Mouse (Mus musculus) embryonic facial prominence, embryonic 11.5 days (tissue): Measurements from ENCODE around the gene Lcor. TPM values are rescaled to one million over a fixed set of nuclear protein-coding genes. Genes with fewer than 3 reads are reported as not detected.

Experiments
- ATAC-seq: fragments of 200-750 bp; cut with Nextera tagmentation; replicated peaks from 2 replicates; pipeline ENCODE4 v1.8.0; 2017; ENCODE audit warnings: low read depth; ENCODE audit not compliant: insufficient number of reproducible peaks, low FRiP score, low TSS enrichment
- DNase-seq: peaks from one replicate; pipeline ENCODE4 v3.0.0-alpha.2; 2015; ENCODE audit warnings: low spot score
- H3K27ac ChIP-seq: fragments of 300-500 bp; sonication (generic); replicated peaks from 2 replicates; pipeline ENCODE4 v1.5.1; 2014; ENCODE audit warnings: mild to moderate bottlenecking, low read depth, low read length, control low read depth
- H3K27me3 ChIP-seq: fragments of 300-500 bp; sonication (generic); 2 replicates; pipeline ENCODE4 v1.6.1; 2014; ENCODE audit warnings: mild to moderate bottlenecking, low read length, moderate library complexity, mixed read lengths; ENCODE audit not compliant: control insufficient read depth, insufficient read depth
- H3K36me3 ChIP-seq: fragments of 300-500 bp; sonication (generic); replicated peaks from 2 replicates; pipeline ENCODE4 v1.6.1; 2014; ENCODE audit warnings: low read depth, mild to moderate bottlenecking, low read length, moderate library complexity, mixed read lengths; ENCODE audit not compliant: control insufficient read depth, insufficient read depth
- H3K4me1 ChIP-seq: fragments of 300-500 bp; sonication (generic); 2 replicates; pipeline ENCODE4 v1.6.1; 2014; ENCODE audit warnings: low read length, mixed read lengths; ENCODE audit not compliant: control insufficient read depth, insufficient read depth
- H3K4me2 ChIP-seq: fragments of 300-500 bp; sonication (generic); 2 replicates; pipeline ENCODE4 v1.6.1; 2014; ENCODE audit warnings: low read depth, mild to moderate bottlenecking, control low read depth, low read length, moderate library complexity
- H3K4me3 ChIP-seq: fragments of 300-500 bp; sonication (generic); 2 replicates; pipeline ENCODE4 v1.5.1; 2014; ENCODE audit warnings: low read depth, low read length, control low read depth
- H3K9ac ChIP-seq: fragments of 300-500 bp; sonication (generic); replicated peaks from 2 replicates; pipeline ENCODE4 v1.6.1; 2014; ENCODE audit warnings: mild to moderate bottlenecking, control low read depth, low read length
- H3K9me3 ChIP-seq: fragments of 300-500 bp; sonication (generic); replicated peaks from 2 replicates; pipeline ENCODE4 v1.6.1; 2016; ENCODE audit warnings: mild to moderate bottlenecking, low read length, inconsistent platforms, mixed read lengths; ENCODE audit not compliant: control insufficient read depth
- WGBS: fragments of 180-500 bp; shearing (Covaris S2); extraction: QIAGEN DNeasy Blood & Tissue Kit; methylation state at CpG from one replicate; pipeline ENCODE4 v1.1.7; 2014; 5-methylcytosine and 5-hydroxymethylcytosine counted together
- polyA plus RNA-seq: library from polyadenylated mRNA; unstranded; fragments of >200 nt; fragmentation: Nextera tagmentation; extraction: Ambion mirVana; gene quantifications from 2 replicates; pipeline ENCODE4 v1.2.1, GENCODE M21; 2014

Lcor gene
- polyA plus RNA-seq, 1 experiment from 2014 or later, result 15.4 TPM

DNA sequence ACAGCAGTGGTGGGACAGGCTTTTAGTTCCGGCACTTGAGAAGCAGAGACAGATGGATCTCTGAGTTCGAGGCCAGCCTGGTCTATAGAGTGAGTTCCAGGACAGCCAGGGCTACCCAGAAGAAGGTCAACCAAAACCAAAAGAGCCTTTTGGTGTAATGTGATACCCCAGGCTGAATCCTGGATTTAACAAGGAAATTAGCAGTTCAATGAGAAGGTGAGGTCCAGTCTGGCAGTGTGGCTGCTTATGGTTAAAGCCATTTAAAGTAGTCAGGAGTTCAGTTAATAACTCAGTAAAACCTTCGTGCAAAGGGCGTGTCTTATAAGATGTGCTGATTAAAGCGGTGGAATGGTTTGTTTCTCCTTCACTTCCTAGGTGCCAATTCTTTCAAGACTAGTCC is 25.3 kb upstream of the Lcor start:
- Histone ChIP-seq H3K27me3 (no peaks in the 10 kb centered on the region), H3K9me3 (no peaks in the 10 kb centered on the region), H3K27ac (no peak overlapping the region), H3K36me3 (no peaks in the 10 kb centered on the region), H3K4me1 (no peaks in the 10 kb centered on the region), H3K4me2 (no peak overlapping the region), H3K4me3 (no peak overlapping the region), H3K9ac (no peak overlapping the region)
- 82% methylated on average over 5 of the region's 5 CpGs for WGBS
- DNase-seq (no peak), ATAC-seq (no peak)

DNA sequence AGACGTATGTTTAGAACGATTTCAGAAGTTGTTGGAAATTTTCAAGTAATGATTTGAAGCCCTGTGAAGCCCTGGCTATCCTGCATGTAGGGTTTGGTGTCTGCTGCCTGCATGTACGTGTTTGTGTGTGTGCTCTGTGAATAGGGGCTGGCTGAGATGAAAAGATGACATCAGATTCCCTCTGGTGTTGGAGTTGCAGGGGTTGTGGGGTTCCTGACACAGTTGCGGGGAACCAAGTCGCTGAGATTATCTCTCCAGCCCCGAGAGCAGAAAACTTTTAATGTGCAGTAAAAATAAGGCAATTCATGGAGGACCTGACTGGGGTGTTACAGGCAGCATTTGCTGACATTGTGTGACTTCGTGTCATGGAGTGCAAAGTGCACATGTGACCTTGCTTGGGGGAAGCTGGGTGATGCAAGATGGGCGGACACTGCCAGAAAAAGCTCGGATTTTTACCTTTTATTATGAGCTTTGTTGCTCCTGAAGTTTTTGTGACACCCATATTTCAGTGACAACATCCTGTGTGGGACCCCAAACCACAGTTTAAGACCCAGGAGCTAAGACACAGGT is 20.2 kb upstream of the Lcor start:
- H3K9me3 ChIP-seq, result no peaks in the 10 kb centered on the region
- H3K27ac ChIP-seq, result no peak overlapping the region
- H3K4me3 ChIP-seq, result no peak overlapping the region
- H3K9ac ChIP-seq, result no peak overlapping the region
- no peaks in the 10 kb centered on the region for H3K27me3 ChIP-seq
- H3K4me1 ChIP-seq, result no peaks in the 10 kb centered on the region
- no peak overlapping the region for H3K4me2 ChIP-seq
- no peaks in the 10 kb centered on the region for H3K36me3 ChIP-seq
- no peak for ATAC-seq
- no peak for DNase-seq
- WGBS, result 79% methylated on average over 9 of the region's 9 CpGs

DNA sequence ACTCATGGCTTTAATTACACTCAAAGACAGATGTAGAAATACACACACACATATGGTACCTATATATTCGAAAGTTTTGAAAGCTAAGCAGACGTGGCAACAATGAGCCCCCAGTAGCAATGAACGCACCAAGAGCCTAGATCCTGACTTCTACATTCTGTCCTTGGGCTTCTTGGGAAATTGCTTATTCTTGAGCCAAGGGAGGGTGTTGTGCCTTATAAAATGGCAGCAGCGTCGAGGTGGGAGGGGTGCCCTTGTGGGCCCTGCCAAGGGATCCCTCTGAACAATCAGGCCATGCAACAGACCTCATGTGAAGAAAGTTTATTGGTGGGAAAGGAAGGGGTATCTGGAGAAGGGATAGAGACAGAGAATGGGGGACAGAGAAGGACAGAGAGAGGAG is 18.6 kb upstream of the Lcor start:
- H3K27ac ChIP-seq, result no peak overlapping the region
- H3K9ac ChIP-seq, result no peak overlapping the region
- H3K36me3 ChIP-seq, result no peaks in the 10 kb centered on the region
- no peak overlapping the region for H3K4me2 ChIP-seq
- DNase-seq (no peak), ATAC-seq (no peak)
- 83% methylated on average over 5 of the region's 5 CpGs for WGBS
- H3K4me1 ChIP-seq, result no peaks in the 10 kb centered on the region
- no peak overlapping the region for H3K4me3 ChIP-seq
- no peaks in the 10 kb centered on the region for H3K27me3 ChIP-seq
- H3K9me3 ChIP-seq, result no peaks in the 10 kb centered on the region

DNA sequence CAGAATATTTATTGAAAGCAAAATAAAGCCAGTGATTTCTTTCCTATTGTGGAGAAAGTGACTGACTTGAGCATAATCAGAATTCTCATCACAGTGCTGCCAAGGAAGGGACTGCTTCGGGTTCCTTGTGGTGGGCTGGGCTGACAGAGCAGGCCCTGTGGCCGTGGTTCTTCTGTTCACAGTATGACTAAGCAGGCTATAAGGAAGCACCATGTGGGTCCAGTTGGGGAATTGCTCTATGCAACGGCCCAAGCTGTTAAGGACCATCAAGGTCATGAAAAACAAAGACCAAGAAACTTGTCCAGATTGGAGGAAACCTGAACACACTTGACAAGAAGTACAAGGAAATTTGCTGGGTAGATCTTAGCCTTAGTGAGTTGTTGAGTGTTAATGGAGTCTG is 16.0 kb upstream of the Lcor start:
- no peaks in the 10 kb centered on the region for H3K36me3 ChIP-seq
- no peaks in the 10 kb centered on the region for H3K4me1 ChIP-seq
- H3K4me3 ChIP-seq, result no peak overlapping the region
- WGBS, result 86% methylated on average over 3 of the region's 3 CpGs
- no peak overlapping the region for H3K27ac ChIP-seq
- no peaks in the 10 kb centered on the region for H3K9me3 ChIP-seq
- no peak for DNase-seq
- no peak overlapping the region for H3K9ac ChIP-seq
- no peaks in the 10 kb centered on the region for H3K27me3 ChIP-seq
- no peak overlapping the region for H3K4me2 ChIP-seq
- ATAC-seq, result no peak

DNA sequence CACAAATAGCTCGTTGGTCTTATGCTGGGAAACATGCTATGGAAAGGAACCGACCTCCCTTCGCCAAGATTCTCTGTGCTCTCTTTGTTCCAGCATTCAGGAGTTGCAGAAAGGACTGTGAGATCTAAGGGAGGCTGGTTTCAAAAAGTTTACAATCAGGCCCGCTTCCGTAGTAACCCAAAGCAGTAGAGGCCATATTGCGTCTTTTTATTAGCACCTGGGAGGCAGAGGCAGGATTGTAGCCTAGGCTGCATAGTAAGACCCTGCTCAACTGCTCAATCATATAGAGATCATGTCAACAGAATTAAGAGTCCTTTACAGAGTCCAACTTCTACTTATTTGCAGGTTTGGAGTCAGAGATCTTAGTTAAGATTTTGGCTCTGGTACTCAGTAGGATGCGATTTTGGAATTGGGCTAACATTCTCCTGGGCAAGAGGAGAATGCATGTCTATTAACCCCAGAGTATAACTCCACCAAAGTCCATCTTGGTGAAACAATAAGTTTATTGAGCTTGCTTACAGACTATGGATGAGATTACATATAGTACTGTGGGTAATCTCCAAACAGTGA is 8.8 kb upstream of the Lcor start:
- Histone ChIP-seq H3K4me2 (no peak overlapping the region), H3K27ac (no peak overlapping the region), H3K36me3 (no peaks in the 10 kb centered on the region), H3K9me3 (no peaks in the 10 kb centered on the region), H3K4me3 (no peak overlapping the region), H3K27me3 (no peaks in the 10 kb centered on the region), H3K9ac (no peak overlapping the region), H3K4me1 (no peaks in the 10 kb centered on the region)
- DNase-seq (no peak), ATAC-seq (no peak)
- 91% methylated on average over 7 of the region's 7 CpGs for WGBS

DNA sequence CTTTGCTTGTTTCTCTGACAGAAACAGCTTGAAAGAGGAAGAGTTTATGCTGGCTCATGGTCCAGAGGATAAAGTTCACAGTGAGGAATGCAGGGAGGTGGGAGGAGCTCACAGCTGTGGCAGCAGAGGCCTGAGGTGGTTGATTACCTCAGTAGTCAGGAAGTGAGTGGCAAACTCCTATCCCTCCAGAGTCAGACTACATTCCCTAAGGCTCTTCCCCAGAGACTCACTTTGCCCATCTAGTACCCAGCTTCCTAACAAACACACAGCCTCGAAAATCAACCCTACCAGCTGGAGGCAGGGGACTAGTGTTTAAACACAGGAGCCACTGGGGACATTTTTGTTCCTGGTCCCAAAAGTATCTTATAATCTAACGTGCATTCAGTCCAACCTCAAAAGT is 7.5 kb upstream of the Lcor start:
- no peak overlapping the region for H3K9ac ChIP-seq
- DNase-seq, result peak; percentile 18
- no peak for ATAC-seq
- no peaks in the 10 kb centered on the region for H3K9me3 ChIP-seq
- H3K27ac ChIP-seq, result no peak overlapping the region
- H3K27me3 ChIP-seq, result no peaks in the 10 kb centered on the region
- no peaks in the 10 kb centered on the region for H3K4me1 ChIP-seq
- 46% methylated on average over 2 of the region's 2 CpGs for WGBS
- no peak overlapping the region for H3K4me3 ChIP-seq
- H3K4me2 ChIP-seq, result no peak overlapping the region
- no peaks in the 10 kb centered on the region for H3K36me3 ChIP-seq

DNA sequence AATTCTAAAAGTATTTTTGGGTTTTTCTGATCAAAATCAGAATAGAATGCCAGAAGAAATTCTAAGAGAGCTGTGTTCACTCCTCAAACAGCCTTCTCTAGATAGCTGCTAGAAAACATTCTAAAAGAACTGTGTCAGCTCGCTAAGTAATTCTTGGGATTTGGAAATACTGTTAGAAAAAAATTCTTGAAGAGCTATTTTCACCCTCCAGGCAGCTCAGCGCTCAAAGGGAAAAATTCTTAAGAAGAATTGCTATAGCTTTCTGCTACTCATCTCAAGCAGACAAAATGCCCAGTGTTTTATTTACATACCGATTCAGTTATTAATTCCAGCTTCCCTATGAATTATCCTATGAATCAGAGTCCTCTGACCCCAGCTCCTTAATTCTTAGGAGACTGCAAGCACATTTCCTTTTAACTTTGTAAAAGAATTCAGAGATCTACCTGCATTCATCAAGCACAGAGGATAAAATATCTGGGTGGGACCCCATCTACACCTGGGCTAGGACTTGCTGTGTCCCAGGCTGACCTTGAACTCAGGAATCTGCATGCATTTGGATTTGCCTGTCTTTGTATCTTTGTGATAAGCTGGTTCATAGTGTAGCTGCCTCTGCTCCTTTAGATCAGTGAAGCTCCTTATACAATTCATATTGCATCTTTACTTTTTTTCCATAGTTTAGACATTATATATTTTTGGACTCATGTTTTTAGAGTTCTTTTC is 5.7 kb upstream of the Lcor start:
- DNase-seq (no peak), ATAC-seq (no peak)
- H3K4me2 ChIP-seq, result no peak overlapping the region
- no peaks in the 10 kb centered on the region; the same call in 1 of the 2 replicates for H3K4me1 ChIP-seq
- no peaks in the 10 kb centered on the region for H3K27me3 ChIP-seq
- no peaks in the 10 kb centered on the region for H3K9me3 ChIP-seq
- H3K36me3 ChIP-seq, result no peaks in the 10 kb centered on the region
- H3K9ac ChIP-seq, result no peak overlapping the region
- WGBS, result 82% methylated on average over 3 of the region's 3 CpGs
- no peak overlapping the region for H3K4me3 ChIP-seq
- no peak overlapping the region for H3K27ac ChIP-seq
